Mouse (Mus musculus) testis, adult 2 months (tissue): ENCODE measurements at regions not wholly inside any gene's neighbourhood (a gene's known extent, or its start where the extent isn't known, plus 50 kb on each side); places are given as distances from the start of the nearest gene placed in this dataset.

Experiments
- CTCF ChIP-seq: fragments of 200-500 bp; IDR thresholded peaks from 2 replicates; pipeline ENCODE4 v1.5.1; 2012; ENCODE audit warnings: low read depth, mild to moderate bottlenecking, inconsistent platforms, low read length, moderate library complexity; ENCODE audit not compliant: control insufficient read depth, insufficient read depth, insufficient replicate concordance
- POLR2A ChIP-seq: fragments of 200-500 bp; IDR thresholded peaks from 2 replicates; pipeline ENCODE4 v1.6.1; 2012; ENCODE audit warnings: low read depth, mild to moderate bottlenecking, inconsistent platforms, low read length, moderate library complexity; ENCODE audit not compliant: control insufficient read depth

DNA sequence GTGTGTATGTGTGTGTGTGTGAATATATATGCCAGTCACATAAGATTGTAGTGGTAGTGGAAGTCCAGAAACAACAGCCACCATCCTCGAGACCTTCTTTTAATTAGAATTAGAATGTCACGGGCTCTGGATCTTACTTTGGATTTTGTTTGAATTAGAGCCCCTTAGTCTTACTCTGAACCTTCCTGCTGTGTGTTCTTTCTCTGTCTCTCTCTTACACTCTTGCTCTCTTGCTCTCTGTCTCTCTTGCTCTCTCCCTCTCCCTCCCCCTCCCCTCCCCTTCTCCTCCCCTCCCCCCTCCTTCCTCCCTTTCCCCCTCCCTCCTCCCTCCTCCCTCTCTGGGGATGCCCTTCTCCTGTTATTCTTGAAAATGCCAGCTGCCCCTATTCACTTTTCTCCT, 53.1 kb upstream of the Mdm1 start:
- no peak for TF ChIP-seq CTCF
- no peak for TF ChIP-seq POLR2A
